Mouse (Mus musculus): ENCODE data around the gene Stk25.
A peak's percentile ranks its signal among the peaks of the same experiment; 100 is the strongest.

Stk25 gene

DNA sequence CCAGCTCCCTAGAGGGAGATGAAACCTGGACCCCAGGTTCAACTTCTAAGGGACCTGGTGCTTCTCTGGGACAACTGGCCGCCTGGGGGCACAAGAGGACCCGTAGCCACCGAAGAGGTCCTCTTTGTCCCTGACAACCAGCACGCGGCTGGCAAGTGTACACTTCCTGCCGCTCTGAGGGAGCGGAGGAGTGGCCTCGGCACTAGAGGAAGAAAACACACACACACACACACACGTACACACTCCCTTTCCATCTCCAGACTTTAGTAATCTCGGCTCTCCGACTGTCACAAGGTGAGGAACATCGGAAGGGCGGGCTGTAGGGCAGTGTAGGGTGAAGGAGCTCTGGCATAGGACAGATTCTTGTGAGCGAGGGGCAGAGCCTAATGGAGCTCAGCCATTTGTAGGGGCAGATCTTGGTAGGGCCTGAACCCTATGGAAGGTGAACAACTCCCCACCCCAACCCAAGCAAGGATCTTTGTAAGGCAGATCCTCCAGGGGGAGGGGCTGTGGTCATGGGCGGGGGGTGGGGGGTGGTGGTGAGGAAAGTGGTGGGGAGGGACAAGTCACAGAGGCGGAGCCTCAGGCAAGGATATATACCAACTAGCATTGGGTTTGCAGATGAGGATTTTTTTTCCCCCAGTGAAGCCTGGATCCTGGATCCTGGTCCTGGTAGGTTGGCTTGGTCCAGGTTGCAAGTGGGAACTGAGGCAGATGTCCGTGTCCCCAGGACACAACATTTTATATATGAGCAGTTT is 10.5 kb upstream of the Stk25 start:
- ATAC-seq (ENCODE audit: low TSS enrichment): peak; percentile 85

DNA sequence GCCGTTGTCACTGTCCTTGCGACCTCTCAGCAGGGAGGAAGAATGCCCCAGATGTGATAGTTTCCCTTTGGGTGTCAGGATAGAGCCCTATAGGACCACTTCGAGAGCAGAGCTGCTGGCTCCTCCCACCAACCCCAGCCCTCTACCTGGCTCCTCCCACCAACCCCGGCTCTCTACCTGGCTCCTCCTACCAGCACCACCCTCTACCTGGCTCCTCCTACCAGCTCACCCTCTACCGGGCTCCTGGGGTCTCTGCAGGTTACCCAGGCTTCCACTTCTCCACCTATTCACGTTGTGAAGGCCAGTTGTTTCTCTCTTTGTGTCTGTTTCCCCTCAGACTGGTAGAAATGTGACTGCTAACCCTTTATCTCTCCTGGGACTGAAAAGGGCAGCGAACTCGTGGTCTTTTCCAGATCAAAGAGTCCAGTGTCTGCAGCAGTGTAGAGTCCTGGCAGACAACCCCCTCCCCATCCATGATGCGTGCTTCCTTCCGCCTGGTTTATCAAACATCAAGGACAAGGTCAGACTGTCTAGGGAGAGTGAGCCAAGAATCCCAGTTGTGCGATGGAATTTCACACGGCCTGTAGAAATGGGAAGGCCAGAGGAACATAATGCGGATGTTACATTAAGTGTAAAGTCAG is 9.4 kb upstream of the Stk25 start:
- no peak for ATAC-seq (ENCODE audit: low TSS enrichment)

DNA sequence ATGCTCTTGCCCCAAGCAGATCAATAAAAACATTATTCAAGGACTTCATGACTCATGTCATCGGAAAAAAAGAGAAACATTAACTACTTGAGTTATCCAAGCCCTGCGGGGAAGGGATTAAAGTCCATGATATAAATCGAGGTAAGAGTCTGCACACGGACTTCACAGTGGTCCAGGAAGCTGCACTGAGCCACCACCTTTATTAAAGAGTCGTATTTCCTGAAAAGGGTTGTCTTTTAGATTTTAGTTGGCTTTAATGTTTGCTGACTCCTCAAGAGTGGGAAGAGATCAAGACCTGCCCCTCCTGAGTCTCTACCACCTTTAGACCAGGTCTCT is 1.5 kb downstream of the Stk25 start:
- ATAC-seq (ENCODE audit: low TSS enrichment): no peak

DNA sequence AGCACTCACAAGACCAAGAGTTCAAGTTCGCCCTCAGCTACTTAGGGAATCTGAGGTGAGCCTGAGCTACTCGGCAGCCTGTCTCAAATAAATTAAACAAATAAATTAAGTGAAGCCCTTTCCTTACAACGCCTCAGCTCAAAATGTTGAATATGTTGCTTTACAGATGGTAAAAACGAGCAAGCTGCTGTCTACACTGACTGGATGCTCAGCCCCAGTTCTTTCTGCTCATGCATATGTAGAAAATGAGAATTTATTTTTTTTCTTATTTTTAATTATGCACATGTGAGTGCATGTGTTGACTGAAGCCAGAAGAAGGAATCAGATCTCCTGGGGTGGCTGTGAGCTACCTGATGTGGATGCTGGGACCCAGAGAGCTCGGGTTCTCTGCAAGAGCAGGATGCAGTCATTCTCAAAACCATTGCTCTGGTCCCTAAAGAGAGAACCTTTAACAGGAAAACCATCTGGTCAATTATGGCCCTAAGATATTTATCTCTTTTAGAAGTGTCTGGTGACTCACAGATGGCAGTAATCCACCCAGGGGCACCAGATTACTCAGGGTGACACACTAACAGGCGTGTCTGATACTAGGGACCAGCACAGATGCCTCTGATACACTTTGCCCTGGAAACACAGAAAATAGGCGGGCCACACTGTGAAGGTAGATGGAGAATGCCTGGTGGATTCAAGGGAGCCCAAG is 2.0 kb downstream of the Stk25 start:
- no peak for ATAC-seq (ENCODE audit: low TSS enrichment)

DNA sequence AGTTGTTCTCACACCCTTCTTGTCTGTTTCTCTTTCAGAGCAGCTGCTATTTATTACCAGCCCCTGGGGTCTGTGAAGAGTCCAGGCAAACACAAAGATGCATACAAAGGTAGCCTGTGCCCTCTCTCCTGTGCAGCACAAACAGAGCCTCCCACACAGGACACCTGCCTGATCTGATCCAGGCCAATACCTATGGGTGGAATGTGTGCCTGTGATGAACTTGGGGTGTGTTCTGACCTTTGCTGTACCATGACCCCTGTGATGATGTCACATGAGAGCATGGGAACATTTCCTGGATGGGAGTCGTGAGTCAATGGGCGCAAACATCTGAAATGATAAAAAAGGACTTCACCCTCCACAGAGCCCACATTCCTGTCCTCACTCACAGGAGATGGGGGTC is 3.7 kb downstream of the Stk25 start:
- no peak for ATAC-seq (ENCODE audit: low TSS enrichment)

DNA sequence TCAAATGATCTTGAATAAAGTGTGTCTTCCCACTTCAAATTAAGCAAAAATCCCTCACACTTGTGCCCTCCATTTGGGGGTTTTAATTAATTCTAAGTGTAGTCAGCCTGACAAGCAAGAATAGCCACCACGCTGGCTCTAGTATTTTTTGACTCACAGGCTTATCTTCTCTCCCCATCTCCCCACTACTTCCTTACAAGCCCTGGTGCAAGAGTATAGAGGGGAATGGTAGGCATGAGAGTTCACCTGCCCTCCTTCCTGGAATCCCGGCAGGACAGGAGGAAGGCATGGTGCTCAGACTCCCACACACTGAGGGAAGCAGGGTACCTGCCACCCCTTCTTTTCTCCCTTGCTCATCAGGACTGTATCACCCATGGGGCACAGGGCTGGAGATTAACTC is 4.2 kb downstream of the Stk25 start:
- ATAC-seq (ENCODE audit: low TSS enrichment): peak; percentile 24; the same call in 1 of the 2 replicates

DNA sequence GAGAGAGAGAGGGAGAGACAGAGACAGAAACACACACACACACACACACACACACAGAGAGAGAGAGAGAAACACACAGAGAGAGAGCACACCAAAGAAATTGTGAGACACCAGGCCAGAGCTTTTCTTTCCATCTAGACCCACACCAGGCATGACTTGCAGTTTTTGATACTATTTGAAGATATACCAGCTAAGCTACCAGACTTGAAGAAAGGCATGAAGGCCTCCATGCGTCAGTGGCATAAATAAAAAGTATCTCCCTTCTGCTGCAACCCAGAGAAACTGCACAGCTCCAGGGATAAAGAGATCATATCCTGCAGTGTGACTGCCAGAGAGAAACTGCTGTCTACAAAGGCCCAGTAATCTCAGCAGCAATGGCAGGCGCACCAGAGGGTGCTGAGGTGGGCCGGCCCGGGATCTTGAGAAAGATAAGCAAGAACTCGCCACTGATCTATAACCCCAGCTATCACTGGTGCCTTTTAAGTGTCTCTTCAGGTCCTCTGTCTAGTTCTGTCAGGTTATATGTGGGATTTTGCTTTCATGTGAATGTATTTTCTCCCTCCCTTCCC is 8.8 kb downstream of the Stk25 start:
- ATAC-seq (ENCODE audit: low TSS enrichment): peak; percentile 70

DNA sequence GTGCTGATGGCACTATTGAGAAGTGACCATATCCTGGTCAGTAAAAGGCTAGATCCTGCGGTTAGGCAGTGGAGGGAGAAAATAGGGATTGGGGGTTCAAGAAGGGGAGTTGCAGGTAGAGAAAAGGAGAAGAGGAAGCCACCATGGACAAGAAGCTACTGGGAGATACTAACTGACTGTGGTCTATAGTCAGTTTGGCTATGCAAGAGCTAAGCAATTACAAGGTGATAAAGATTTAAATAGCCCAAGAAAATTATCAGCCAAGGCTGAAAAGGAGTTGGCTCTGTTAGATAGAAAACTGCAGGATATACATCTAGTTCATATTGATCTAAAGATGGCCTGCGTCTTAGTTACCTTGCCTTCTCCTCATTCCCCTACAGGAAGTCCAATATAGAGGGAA is 15.8 kb downstream of the Stk25 start:
- no peak for ATAC-seq (ENCODE audit: low TSS enrichment)

DNA sequence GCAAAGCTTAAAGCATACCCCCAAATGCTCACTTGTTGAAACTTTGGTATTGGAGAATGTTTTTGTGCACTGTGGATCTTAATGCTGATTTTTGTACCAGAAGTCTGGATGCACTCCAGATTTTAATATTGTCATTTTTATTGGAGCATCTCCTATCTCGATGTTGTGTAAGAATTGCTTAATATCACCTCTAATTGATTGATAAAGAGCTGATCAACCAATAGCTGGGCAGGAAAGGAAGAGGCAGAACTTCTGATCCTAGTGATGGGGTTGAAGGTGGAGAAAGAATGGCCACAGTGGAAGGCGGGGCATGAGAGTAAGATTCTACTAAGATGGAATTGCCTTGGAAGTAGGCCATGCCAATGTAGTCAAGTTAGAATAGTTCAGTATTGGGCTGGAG is 16.5 kb downstream of the Stk25 start:
- no peak for ATAC-seq (ENCODE audit: low TSS enrichment)

DNA sequence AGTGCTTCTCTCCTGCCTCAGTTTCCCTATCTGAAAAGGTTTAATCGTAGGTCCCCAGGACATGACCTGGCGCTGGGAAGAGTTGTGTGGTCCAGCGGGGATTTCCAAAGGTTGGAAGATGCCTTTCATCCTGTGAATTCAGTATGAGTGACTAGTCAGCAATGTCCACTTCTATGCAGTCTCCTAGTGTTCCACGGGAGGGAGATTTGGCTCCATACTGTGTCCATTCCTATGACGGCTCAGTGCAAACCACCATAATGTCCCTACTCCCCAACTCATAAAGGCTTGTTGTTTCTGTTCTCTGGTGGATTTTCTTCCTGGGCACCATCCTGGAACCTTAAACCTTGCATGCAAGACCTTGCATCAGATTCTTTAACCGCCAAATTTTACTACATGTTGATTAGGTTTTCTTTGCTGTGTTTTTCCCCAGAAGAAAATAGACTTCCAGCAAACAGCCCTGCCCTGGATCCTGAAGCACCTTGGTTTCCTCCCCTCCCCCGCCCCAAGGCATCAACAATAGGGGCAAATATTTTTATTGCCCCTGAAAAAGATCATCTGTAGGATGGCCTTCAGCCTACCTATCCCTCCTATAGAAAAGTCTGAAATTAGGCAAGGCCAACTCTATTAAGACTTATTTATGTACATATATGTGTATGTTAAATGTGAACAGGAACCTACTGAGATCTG is 22.1 kb downstream of the Stk25 start:
- ATAC-seq (ENCODE audit: low TSS enrichment): peak; percentile 17; the same call in 1 of the 2 replicates

DNA sequence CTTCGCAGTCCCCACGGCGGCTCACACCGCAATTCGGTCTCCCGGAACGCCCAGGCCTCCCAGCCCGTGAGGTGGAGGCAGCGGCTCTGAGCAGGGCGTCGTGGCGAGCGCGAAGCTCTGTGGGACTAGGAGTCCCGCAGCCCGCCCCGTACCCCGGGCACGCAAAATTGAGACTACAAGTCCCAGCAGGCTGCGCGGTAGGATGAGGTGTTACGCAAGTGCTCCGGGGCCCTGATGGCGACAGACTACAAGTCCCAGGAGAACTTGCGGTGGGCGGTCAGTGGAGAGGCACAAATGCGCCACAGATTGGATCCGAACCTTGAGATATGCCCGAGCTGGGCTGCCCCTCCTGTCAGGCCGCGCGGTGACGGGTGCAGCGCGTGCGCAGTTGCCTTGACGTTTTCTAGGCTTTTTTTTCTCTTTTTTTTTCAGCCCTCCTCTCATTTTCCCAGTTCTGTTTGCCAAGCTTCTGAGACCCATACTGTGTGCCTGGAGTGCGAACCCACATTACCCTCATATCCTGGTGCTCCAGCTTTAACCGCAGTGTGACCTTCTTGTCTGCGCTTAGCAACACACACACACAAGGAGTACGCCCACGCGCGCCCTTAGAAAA is 22.8 kb downstream of the Stk25 start:
- peak; percentile 93 for ATAC-seq (ENCODE audit: low TSS enrichment)

DNA sequence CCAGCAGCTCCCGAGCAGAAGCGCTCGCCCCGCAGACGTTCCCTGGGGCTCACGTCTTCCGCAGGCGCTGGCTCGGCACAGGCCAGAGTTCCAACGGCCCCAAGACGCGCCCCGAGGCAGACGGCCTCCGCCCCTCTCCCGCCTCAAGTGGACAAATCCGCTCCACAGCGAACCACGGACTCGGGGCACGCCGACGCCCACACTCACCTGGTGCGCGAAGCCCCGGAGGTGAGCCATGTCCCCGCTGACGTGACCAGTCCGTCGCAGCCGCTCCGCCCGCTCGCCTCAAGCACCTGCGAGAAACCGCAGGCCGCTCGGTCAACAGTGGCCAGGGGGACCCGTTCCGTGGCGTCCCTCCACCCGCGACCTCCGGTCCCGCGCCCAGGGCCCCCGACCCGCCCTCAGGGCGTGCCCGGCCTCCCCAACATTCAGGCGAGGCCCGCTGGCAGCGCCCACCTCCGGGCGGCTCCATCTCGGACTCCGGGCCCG is 23.3 kb downstream of the Stk25 start:
- ATAC-seq (ENCODE audit: low TSS enrichment): peak; percentile 18

DNA sequence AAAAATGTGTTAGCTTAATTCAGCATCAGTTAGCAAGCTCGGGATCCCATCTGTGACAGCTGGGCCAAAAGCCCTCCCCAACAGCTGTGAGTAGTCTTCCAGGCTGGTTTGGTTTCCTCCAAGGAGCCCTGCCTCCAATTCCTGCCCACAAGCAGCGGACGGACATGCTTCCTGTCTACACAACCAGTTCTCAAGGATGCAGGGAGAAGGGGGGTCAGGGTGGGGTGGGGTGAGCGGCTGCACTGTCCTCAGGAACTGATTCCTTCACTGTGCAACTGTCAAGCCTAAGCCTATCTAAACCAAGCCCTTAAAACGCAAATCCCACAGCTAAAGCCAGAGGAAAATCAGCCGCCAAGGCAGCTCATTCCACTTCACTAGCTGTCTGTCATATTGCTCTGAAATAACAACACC is 24.0 kb downstream of the Stk25 start:
- peak; percentile 38 for ATAC-seq (ENCODE audit: low TSS enrichment)

DNA sequence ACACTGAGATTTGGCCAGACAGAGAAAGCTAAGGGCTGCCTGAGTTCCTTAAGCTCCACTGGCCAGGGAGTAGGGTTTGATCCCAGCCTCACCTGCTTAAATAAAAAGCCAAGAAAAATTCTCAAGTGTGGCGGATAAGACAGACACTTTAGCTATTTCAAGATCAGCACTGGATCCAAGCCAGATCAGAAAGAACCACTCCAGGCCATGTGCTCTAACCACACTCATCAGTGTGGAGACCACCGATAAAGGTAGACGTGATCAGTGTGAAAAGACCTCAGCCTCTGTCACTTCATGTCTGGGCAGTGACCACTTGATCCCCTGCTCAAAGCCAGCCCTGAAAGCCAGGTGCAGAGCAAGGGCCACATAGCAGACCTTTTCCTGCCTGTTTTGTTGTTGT is 25.7 kb downstream of the Stk25 start:
- no peak for ATAC-seq (ENCODE audit: low TSS enrichment)

DNA sequence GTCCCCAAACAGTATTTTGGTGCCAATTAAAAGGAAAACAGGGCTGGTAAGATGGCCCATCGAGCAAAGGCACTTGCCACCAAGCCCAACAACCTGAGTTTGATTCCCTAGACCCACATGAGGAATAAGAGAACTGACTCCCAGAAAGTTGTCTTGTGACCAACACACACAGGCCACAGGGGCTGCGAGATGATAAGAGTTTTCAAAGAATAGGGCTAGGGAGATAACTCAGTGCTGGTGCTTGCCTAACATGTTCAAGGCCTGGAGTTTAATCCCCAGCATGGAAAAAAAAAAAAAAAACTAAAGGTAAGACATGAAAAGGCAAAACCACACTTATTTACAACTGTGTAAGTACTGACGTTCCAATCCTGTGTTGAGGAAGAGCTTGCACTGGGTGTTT is 27.7 kb downstream of the Stk25 start:
- no peak for ATAC-seq (ENCODE audit: low TSS enrichment)

DNA sequence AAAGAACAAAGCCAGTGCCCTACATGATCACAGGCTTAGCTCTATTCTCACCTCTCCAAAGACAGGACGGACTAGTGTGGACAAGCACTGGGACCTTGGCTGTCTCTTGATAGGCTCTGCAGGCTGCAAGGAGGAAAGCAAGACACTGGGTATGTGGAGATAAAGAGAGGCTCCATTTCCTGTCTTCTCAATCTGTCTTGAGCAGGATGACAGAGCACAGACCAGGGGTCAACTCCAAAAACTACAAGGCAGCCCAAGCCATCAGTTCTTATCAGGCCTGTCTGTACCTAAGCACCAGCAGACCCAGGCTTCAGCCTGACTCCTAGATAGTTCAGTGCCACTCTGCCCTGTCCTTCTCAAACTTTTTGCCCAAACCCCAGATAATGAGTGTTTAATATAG is 34.0 kb downstream of the Stk25 start:
- ATAC-seq (ENCODE audit: low TSS enrichment): no peak

DNA sequence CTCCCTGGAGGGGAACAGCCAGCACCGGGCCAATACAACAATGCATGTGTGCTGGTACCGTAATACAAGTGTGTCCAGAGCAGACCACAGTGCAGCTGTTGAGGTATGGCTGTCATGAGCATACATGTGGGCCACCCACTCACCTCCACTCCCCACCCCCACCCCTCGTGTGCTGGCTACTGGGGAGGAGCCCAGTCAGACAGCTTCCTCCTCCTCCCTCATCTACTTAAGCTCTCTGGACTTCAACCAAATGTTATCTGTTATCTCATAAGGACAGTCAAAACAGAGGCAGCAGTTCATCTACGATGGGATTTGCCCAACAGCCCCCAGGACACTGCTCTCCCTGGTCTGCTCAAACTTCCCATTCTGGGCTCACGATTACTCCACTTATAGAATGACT is 39.5 kb downstream of the Stk25 start:
- ATAC-seq (ENCODE audit: low TSS enrichment): peak; percentile 7; the same call in 1 of the 2 replicates

DNA sequence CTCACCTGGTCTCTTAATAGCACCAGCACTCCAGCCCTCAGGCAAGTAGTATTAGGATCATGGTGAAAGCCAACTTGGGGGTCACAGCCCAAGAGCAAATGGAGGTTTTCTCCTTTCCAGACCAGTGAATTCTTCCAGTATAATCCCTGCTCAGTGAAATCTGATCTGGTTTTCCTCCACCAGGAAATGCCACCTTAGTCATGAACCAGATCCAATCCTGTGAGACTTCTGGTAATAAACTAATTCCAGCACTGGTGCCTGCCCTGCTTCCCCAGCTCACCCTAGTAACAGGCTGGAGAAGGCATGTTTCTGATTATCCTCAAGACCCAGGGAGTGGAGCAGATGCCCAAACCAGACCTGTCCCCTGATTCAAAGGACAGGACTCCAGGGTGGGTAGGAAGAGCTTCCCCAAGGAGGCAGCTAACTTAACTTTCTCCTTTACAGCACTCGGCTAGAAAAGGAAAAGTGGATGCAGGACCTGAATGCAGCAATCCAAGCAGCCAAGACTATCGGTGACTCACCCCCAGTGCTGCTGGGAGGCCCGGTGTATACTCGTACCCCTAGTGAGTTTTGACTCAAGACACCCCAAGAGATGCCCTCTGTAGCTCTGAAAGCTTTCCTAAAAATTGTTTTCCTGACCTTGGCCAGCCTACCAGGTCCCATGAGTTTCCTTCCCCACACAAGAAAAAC is 40.3 kb downstream of the Stk25 start:
- no peak for ATAC-seq (ENCODE audit: low TSS enrichment)

DNA sequence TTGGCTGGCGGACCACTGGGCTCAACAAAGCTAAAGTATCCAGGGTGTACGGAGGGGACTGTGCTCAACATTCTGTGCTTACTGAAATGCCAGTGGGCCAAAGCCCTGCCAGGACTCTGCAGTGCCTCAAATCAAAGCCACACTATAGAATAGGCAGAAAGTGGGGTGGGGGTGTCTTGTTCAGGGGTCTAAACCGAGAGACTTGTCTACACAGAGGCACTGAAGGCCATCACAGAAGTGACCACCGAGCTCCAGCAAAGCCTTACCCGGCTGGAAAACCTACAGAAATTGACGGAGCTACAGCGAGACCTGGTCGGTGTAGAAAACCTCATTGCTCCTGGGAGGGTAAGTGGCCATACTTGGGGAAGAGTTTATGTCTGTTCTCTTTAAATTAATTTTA is 48.7 kb downstream of the Stk25 start:
- ATAC-seq (ENCODE audit: low TSS enrichment): no peak; the same call in 1 of the 2 replicates

DNA sequence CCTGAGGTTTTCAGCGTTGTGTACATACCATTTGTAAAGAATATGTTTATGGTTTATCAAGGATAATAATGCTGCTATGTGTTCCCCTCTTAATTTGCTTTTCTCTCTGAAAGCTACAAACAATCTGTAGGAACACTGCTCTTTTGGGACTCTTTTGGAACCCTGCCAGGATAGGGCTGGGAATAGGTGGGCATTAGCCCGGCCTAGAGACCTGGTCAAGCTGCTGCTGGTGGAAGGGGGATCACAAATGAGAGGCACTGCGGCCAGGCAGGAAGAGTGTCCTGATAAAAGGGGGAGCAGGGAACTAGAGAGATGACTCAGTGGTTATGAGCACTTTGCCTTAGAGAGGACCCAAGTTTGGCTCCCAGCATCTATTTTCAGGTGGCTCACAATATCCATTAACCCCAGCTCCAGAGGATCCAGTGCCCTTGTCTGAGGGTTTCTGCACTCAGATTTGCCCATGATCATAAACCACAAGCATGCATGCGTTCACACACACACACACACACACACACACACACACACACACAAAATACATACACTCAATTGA is 49.7 kb downstream of the Stk25 start:
- ATAC-seq (ENCODE audit: low TSS enrichment): no peak
